Mouse (Mus musculus) frontal cortex, postnatal 14 days (tissue): ENCODE measurements around the gene Rasa3.

Experiments
- DNase-seq, 2 experiments: peaks; one replicate each; pipeline ENCODE4 v3.0.0; 2022; ENCODE audit warnings: low spot score in 2 of 2

Rasa3 gene

GRCm38 (mm10) chr8:13620226-13620920 is 57.0 kb downstream of the Rasa3 start:
- no peak for DNase-seq

- no peak for DNase-seq
Measured at GRCm38 (mm10) chr8:13616831-13617505, 60.4 kb downstream of the Rasa3 start.

- no peak for DNase-seq
Measured at GRCm38 (mm10) chr8:13614924-13615391, 62.4 kb downstream of the Rasa3 start.

- no peak for DNase-seq
Measured at GRCm38 (mm10) chr8:13614136-13614535, 63.3 kb downstream of the Rasa3 start.

- DNase-seq: no peak
Measured at GRCm38 (mm10) chr8:13611702-13612101, 65.7 kb downstream of the Rasa3 start.

GRCm38 (mm10) chr8:13609971-13610370 is 67.4 kb downstream of the Rasa3 start:
- DNase-seq: no peak

- DNase-seq: no peak
Measured at GRCm38 (mm10) chr8:13608946-13609345, 68.5 kb downstream of the Rasa3 start.

GRCm38 (mm10) chr8:13605920-13606480 is 71.4 kb downstream of the Rasa3 start:
- DNase-seq: no peak

GRCm38 (mm10) chr8:13602621-13603020 is 74.8 kb downstream of the Rasa3 start:
- peak in 1 of 2 experiments; percentile 43 for DNase-seq

- no peak for DNase-seq
Measured at GRCm38 (mm10) chr8:13601166-13601565, 76.2 kb downstream of the Rasa3 start.

- DNase-seq: no peak
Measured at GRCm38 (mm10) chr8:13600716-13601115, 76.7 kb downstream of the Rasa3 start.

- no peak for DNase-seq
Measured at GRCm38 (mm10) chr8:13600204-13600603, 77.2 kb downstream of the Rasa3 start.

GRCm38 (mm10) chr8:13597777-13598176 is 79.6 kb downstream of the Rasa3 start:
- no peak for DNase-seq

- DNase-seq: no peak
Measured at GRCm38 (mm10) chr8:13595861-13596260, 81.5 kb downstream of the Rasa3 start.

- DNase-seq: no peak
Measured at GRCm38 (mm10) chr8:13594884-13595323, 82.5 kb downstream of the Rasa3 start.

GRCm38 (mm10) chr8:13593340-13593739 is 84.1 kb downstream of the Rasa3 start:
- no peak for DNase-seq

- DNase-seq: no peak
Measured at GRCm38 (mm10) chr8:13591246-13591645, 86.2 kb downstream of the Rasa3 start.

GRCm38 (mm10) chr8:13589071-13589470 is 88.3 kb downstream of the Rasa3 start:
- no peak for DNase-seq

GRCm38 (mm10) chr8:13584652-13585051 is 92.8 kb downstream of the Rasa3 start:
- DNase-seq: no peak

GRCm38 (mm10) chr8:13577869-13578268 is 99.5 kb downstream of the Rasa3 start:
- no peak for DNase-seq

GRCm38 (mm10) chr8:13571999-13572398 is 105.4 kb downstream of the Rasa3 start:
- DNase-seq: no peak

- DNase-seq: no peak
Measured at GRCm38 (mm10) chr8:13562118-13562517, 115.3 kb downstream of the Rasa3 start, which contains the start of gene 1700029H14Rik. Gene 1700029H14Rik (minus strand): TSS chr8:13562461.

- no peak for DNase-seq
Measured at GRCm38 (mm10) chr8:13557526-13557925, 119.9 kb downstream of the Rasa3 start.
